Mouse (Mus musculus): ENCODE results near the gene Aspg.

DNA sequence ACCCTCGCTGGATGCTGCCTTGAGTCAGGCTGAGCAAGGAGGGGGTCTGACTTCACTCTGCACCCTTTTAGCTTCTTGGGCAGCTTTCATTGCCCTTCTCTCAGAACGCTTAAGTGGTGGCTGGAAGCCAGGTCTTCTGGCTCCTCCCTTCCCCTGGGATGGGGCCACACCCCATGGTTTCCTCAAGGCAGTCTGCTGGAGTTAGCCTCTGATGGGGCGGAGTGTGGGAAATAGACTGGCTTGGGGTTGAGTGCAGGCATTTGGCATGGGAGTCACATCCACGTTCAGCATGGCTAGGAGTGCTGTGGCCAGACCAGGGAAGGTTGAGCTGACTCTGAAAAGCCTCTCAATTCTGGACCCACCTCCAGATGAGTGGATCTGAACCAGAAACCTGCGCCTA is 62.8 kb downstream of the Aspg start:
- TF ChIP-seq POLR2A (IDR thresholded peaks at IDR 0.05; ENCODE audit: borderline replicate concordance, control insufficient read depth, low read depth, low read length) (no peak), CTCF (IDR thresholded peaks at IDR 0.05; ENCODE audit: control insufficient read depth, insufficient read depth, low read length) (no peak)

All from bone marrow, adult 2 months (tissue).